Mouse (Mus musculus): ENCODE measurements at regions not wholly inside any gene's neighbourhood (a gene's known extent, or its start where the extent isn't known, plus 50 kb on each side); places are given as distances from the start of the nearest gene placed in this dataset.

DNA sequence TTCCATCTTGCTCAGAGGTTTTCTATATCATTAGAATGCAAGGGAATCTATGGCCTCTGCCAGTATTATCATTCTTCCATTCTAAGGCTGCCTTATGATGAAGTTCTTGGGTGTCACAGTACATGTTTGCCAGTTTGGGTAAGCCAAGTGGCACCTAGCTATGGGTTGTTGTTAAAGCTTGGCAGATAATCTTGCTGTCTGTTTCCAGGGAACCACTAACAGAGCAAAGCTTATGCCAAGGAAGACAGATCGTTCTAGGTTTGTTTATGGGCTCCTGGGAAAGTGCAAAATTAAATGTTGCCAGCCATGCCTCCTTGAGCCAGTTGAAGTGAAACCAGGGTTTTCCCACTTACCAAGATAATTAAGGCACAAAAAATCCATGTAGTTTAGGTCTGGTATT, 292.9 kb upstream of the Cobl start:
- ChIA-PET POLR2A (no interaction called here), CTCF (no interaction called here)

DNA sequence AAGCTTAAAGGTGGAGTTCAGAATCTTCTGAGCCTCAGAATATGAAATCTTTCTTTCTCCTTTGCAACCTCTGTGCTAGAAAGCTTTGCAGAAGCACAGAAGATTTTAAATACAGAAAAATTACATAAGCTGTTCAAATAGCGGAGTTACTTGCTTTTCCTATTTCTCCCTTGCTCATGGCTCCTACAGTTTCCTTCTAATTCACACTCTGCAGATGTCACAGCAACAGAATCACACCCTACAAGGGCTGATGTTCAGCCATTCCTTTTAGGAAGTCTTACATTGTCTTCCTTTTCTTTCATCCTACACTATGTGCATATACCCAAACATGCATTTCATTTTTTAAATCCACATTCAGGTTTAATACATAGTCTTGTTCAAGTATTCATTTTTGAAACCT, 285.3 kb upstream of the Cobl start:
- CTCF ChIA-PET, result no interaction called here
- POLR2A ChIA-PET, result no interaction called here

DNA sequence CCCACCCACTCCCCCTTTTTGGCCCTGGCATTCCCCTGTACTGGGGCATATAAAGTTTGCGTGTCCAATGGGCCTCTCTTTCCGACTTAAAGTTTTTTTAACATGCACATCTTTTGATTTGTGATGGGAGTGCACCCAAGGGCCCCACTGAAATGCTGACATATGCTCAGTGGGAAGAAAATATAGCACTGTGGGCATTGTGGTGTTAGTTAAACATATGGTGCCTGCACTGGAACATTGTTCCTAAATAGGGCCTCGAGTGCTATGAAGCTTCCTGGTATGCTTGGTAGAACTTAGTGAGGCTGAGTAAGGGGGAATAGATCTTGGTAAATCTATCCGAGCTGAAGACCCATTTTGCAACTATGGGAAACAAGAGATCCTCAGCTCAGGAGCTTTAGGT, 284.5 kb upstream of the Cobl start:
- CTCF ChIA-PET, result interaction anchor here in 1 of 4 experiments (0.6 kb wide), 1 partner anchor 1198 kb away, joined by 3 read pairs; no protein-coding TSS in a partner anchor
- POLR2A ChIA-PET, result interaction anchor here in 1 of 4 experiments (0.5 kb wide), 1 partner anchor 20 kb away, joined by 4 read pairs; no protein-coding TSS in a partner anchor

DNA sequence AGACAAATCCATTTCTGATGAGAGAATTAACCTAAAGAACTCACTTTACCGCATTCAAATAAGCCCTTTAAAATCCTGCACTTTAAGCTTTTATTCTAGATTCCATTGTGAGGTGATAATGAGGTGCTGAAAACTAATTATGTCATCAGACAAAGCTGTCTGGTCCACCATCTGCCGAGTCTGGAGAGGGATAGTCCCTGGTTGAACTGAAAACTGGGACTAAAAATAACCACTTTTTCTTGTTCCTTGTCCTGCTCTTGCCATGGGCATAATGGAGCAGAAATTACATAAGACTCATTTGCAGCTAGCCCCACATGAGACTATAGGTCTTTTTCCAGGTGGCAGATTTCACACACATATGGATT, 277.4 kb upstream of the Cobl start:
- CTCF ChIA-PET, result no interaction called here
- POLR2A ChIA-PET, result no interaction called here

DNA sequence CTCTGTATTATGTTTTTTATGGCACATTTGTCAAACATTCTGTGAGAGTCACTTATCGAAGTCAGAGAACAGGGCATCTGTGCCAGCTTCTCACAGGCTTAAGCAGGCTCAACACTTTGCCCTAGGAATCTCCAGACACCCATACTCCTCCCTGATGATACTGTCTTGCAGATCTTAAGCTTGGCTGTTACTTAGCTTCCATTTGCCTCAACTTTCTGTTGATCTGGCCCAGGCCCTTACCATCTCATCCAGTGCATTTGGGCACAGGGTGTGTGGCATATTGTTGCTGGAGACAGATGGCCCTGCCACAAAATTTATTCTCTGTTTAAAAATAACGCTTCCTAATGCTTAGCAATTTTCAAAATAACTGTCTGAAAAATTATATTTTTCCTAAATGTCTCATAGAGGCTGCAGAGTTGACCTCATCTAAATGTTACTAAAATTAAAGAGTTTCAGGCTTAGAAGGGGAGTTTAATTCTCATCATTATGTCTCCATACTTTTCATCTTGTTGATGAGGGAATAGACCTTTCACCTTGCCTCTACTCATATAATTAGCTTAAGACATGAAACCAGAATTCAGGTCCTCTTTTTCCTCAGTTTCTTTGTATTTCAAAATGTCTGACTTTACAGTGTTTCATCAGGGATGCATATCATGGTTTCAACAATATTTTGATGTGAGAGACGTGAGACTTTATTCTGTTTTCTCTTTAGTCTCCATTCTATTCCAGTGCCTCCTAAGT, 276.8 kb upstream of the Cobl start:
- CTCF ChIA-PET, result no interaction called here
- POLR2A ChIA-PET, result no interaction called here

DNA sequence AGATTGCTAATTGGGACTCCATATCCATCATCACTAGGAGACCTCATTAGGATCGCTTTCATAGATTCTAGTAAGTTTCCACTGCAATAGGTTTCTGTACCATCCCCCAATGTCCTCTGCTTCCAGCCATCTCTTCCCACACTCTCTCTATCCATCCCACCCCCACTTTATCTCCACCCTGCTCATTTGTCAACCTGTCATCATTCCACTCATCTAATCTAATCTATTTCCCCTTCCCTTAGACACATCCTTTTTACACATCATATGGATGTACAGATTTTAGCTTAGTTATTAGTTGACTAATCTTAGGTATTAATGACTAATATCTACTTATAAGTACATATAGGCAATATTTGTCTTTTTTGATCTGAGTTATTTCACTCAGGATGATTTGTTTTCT, 269.5 kb upstream of the Cobl start:
- ChIA-PET CTCF (no interaction called here), POLR2A (interaction anchor here in 1 of 4 experiments (0.7 kb wide), 1 partner anchor 268 kb away, joined by 4 read pairs; no protein-coding TSS in a partner anchor)

DNA sequence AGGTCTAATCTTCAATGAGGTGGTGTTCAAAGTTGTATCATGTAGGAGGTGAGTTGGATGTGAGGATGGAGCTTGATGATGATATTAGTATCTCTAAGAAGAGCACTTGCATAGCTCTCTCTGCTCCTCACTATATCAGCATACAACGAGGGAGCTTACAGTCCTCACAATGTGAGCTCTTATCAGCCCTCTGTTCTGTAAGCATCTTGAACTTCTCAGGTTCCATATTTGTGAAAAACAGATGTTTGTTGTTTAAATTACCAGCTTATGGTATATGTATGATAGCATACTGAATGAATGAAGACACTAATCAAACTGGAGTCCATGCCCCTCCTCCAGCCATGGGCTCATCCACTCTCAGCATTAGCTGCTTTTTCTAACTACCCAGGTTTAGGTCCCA, 262.5 kb upstream of the Cobl start:
- ChIA-PET CTCF (no interaction called here), POLR2A (no interaction called here)

DNA sequence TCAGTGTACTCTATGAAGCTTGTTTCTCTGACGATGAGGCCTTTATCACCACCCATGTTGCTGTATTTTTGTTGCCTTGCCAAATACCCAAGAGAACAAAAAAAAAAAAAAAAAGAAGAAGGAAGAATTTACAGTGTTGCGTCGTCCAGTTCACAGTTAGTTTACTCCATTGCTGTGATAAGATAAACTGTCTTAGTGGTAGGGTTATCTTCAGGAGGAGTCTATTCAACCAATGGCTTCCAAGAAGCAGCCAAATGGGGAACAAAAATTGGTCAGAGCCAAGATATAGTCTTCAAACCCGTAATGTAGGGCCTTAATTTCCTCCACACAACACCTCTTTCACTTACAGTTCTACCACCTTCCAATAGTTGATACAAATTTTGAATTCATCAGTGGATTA, 261.7 kb upstream of the Cobl start:
- CTCF ChIA-PET, result no interaction called here
- POLR2A ChIA-PET, result no interaction called here

DNA sequence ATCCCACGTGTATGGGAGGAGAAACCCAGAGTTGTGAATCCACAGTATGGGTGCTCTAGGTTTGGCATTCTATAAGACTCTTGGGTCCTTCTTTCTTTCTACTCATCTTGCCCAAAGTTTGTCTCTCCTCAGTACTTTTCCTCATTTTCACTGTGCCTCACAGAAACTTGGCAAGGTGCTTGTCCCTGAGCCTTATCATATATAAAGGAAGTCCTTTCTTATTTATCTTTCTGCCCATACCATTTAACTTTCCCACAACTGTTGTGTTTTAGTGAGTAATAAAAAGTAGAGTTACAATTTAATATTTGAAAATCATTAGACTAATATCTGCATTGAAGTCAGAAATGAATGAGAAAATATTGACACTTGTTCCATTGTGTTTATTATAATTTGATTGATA, 257.6 kb upstream of the Cobl start:
- POLR2A ChIA-PET, result no interaction called here

DNA sequence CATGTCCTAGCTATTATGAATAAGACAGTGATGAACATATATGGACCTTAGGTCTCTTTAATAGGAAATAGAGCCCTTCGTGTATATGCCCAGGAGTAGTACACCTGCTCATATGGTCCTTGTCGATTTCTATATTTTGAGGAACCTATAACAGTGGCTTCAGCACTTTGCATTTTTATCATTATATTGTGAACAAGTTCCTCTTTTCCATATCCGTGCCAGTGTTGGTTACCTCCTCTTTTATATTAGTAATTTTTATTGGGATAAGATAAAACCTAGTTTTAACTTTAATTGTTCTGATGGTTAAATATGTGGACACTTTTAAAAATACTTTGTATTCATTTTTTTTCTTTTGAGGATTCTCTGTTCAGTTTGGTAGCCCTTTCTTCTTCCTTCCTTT, 255.4 kb upstream of the Cobl start:
- ChIA-PET POLR2A (no interaction called here), CTCF (interaction anchor here in 1 of 4 experiments (0.6 kb wide), 1 partner anchor 23 kb away, joined by 3 read pairs; no protein-coding TSS in a partner anchor)

More for the DNA sequence above, 257.6 kb upstream of the Cobl start:
- CTCF ChIA-PET, result no interaction called here

DNA sequence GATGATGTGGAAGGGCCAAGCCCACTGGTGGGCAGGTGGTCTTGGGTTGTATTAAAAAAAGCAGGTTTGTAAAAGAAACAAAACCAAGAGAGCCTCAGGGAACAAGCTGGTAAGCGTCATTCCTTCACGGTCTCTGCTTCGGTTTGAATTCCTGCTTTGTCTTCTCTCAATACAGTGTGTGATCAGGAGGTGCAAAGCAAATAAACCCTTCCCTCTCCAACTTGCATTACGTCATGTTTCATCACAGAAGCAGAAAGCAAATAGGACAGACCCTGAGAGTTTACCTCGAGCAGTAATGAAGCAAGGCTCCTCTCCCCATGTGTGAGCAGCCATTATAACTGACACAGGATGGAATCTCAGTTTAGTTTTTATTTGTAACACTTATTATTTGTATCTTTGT, 231.6 kb upstream of the Cobl start:
- CTCF ChIA-PET, result no interaction called here
- POLR2A ChIA-PET, result no interaction called here

DNA sequence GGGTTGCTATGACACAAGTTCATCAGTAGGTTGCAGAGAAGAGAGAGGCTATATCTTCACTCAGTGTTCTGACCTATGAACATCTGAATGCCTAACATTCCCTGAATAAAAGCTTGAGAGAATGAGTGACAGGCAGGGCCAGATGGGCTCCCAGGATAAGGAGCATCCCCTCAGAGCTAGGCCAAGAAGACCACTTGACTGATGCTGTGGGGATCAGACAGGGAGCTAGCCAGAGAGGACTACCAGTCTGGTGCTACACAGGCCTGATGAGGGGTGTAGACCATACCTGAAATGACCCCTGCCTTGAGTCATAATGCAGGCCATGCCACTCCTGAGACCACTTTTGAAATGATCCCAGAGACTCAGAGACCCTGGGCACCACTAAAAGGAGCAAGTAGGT, 228.1 kb upstream of the Cobl start:
- CTCF ChIA-PET, result no interaction called here
- POLR2A ChIA-PET, result no interaction called here

DNA sequence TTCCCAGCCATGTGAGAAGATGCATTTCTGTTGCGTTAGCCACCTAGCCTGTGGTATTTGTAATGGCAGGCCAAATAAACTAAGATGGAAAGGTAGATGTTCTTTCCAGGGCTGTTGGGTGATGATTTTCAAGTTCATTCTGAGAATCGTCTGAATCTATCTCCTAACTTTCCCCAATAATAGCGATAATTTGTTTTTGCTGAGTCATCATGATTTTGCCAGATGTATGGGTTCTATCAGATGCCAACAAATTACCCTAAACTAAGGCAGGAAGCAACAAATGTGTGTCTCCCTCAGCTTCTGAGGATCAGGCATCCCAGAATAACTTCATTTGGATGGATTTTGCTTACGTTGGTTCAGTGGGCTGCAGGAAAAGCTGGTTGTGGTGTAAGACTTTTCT, 222.0 kb upstream of the Cobl start:
- CTCF ChIA-PET, result no interaction called here
- POLR2A ChIA-PET, result no interaction called here

DNA sequence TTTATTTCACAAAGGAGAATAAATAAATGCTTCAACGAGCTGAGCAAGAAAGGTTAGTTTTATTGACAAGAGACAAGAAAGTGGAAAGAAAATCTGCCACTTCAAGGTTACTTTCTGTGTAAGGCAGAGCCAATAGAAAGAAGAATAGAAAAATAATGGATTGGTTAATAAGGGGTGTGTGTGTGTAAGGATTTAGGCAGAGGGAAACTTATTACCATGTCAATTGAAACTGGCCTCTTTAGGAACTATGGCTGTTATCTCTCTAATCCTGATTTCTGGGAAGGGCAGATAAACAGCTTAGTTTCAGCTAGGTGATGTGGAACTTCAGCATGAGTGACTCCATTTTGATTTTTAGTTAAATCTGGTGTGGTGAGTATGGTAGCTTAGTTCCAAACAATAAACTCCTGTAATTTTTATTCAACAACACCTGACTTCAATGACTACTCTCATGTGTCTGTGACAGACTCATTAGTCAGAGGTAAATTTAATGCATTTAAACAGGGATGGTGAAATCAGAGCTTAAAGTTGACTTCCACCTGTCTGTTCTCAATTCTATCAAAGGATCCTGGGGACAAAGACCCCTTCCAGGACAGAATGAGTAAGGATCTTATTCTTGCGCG, 197.2 kb upstream of the Cobl start:
- POLR2A ChIA-PET, result interaction anchor here in 1 of 4 experiments (0.8 kb wide), 1 partner anchor 10 kb away, joined by 3 read pairs; no protein-coding TSS in a partner anchor
- CTCF ChIA-PET, result no interaction called here

DNA sequence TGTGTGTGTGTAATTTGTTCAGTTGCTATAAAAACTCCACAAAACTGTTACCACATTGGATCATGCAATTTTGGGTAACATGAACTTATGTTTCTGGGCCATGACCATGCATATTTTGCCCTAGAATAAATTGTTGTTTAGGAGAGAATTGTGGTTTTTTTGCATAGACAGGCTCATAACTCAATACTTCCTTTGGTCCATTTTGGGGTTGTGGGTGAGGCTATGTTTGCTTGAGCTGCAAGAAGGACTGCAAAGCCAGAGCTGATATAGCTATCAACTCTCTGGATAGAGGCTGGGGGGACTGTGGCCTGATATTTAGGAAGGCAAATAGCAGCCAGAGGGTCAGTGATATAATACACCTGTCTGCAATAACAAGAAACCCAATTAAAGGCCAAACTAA, 194.1 kb upstream of the Cobl start:
- ChIA-PET POLR2A (no interaction called here), CTCF (no interaction called here)

DNA sequence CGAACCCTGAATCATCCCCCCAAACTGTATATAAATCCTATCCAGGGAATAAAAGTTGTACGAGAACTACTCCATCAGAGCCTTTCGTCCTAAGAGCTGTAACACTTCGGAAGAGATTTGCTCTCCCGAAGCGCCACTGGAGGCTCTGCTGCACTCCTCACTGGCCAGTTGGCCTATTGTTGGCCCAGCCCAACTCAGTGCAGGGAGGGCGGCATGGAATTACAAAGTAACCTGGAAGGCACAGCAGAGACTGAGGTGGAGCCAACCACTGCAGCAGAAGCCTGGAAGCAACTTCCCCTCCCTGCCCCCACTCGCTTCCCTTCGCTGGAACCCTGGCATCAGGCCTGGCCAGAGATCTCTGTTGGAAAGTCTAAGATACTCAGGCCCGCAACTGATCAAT, 191.7 kb upstream of the Cobl start:
- ChIA-PET POLR2A (no interaction called here), CTCF (no interaction called here)
